Mouse (Mus musculus) neural tube, embryonic 12.5 days (tissue): ENCODE data around the gene Arid5a. TPM values are rescaled to one million over a fixed set of nuclear protein-coding genes. Genes with fewer than 3 reads are reported as not detected.
A peak's percentile ranks its signal among the peaks of the same experiment; 100 is the strongest.

Experiments used
- ATAC-seq: fragments of 200-750 bp; cut with Nextera tagmentation; 2 replicates; pipeline ENCODE4 v1.8.0; 2017; ENCODE audit warnings: low read depth, mild to moderate bottlenecking, moderate TSS enrichment, moderate library complexity; ENCODE audit not compliant: low FRiP score
- H3K27ac ChIP-seq: fragments of 300-500 bp; sonication (generic); 2 replicates; pipeline ENCODE4 v1.5.1; 2016
- H3K27me3 ChIP-seq: fragments of 300-500 bp; sonication (generic); replicated peaks from 2 replicates; pipeline ENCODE4 v1.6.1; 2016; ENCODE audit warnings: mild to moderate bottlenecking
- H3K36me3 ChIP-seq: fragments of 300-500 bp; sonication (generic); 2 replicates; pipeline ENCODE4 v1.6.1; 2016; ENCODE audit warnings: mild to moderate bottlenecking
- H3K4me1 ChIP-seq: fragments of 300-500 bp; sonication (generic); 2 replicates; pipeline ENCODE4 v1.6.1; 2016
- H3K4me2 ChIP-seq: fragments of 300-500 bp; sonication (generic); replicated peaks from 2 replicates; pipeline ENCODE4 v1.6.1; 2016; ENCODE audit warnings: mild to moderate bottlenecking
- H3K4me3 ChIP-seq: fragments of 300-500 bp; sonication (generic); 2 replicates; pipeline ENCODE4 v1.5.1; 2016
- H3K9ac ChIP-seq: fragments of 300-500 bp; sonication (generic); 2 replicates; pipeline ENCODE4 v1.6.1; 2016; ENCODE audit warnings: mild to moderate bottlenecking
- H3K9me3 ChIP-seq: fragments of 300-500 bp; sonication (generic); 2 replicates; pipeline ENCODE4 v1.6.1; 2016; ENCODE audit warnings: mild to moderate bottlenecking
- WGBS: fragments of 180-500 bp; shearing (Covaris S2); methylation state at CpG from one replicate; pipeline ENCODE4 v1.1.7; 2016; 5-methylcytosine and 5-hydroxymethylcytosine counted together
- microRNA-seq: library from miRNA; unstranded; fragments of <30 nt; microRNA quantifications from one replicate; pipeline ENCODE4, GENCODE M21; 2017
- polyA plus RNA-seq: library from polyadenylated mRNA; unstranded; fragments of >200 nt; fragmentation: Nextera tagmentation; extraction: Ambion mirVana; gene quantifications from 2 replicates; pipeline ENCODE4 v1.2.1, GENCODE M21; 2016

Arid5a gene
- polyA plus RNA-seq, 1 experiment from 2014 or later: 5.2 TPM

- Histone ChIP-seq H3K27me3 (no peaks in the 10 kb centered on the region), H3K4me2 (no peak overlapping the region), H3K9ac (no peak overlapping the region), H3K9me3 (no peaks in the 10 kb centered on the region), H3K27ac (no peak overlapping the region), H3K4me1 (no peaks in the 10 kb centered on the region), H3K36me3 (peaks cover 92% of the 10 kb centered on the region), H3K4me3 (no peak overlapping the region)
- ATAC-seq: no peak
- WGBS: 92% methylated on average over 4 of the region's 4 CpGs
Observed at GRCm38 (mm10) chr1:36352351-36352750, 44.8 kb downstream of the Arid5a start.

- peaks cover 71% of the 10 kb centered on the region for H3K36me3 ChIP-seq
- H3K4me1 ChIP-seq: no peaks in the 10 kb centered on the region
- no peak overlapping the region for H3K4me2 ChIP-seq
- H3K9ac ChIP-seq: no peak overlapping the region
- ATAC-seq: no peak
- 93% methylated on average over 5 of the region's 5 CpGs for WGBS
- H3K27me3 ChIP-seq: no peaks in the 10 kb centered on the region
- H3K4me3 ChIP-seq: no peak overlapping the region
- no peak overlapping the region for H3K27ac ChIP-seq
- no peaks in the 10 kb centered on the region for H3K9me3 ChIP-seq
Observed at GRCm38 (mm10) chr1:36356955-36357695, 49.6 kb downstream of the Arid5a start.

GRCm38 (mm10) chr1:36367698-36368097, 60.2 kb downstream of the Arid5a start:
- no peaks in the 10 kb centered on the region for H3K27me3 ChIP-seq
- H3K4me3 ChIP-seq: peak overlapping the region; percentile 95
- H3K4me2 ChIP-seq: peak overlapping the region; percentile 62
- H3K9ac ChIP-seq: peak overlapping the region; percentile 96; the same call in 1 of the 2 replicates
- H3K9me3 ChIP-seq: no peaks in the 10 kb centered on the region
- no peak overlapping the region for H3K27ac ChIP-seq
- 65% methylated on average over 12 of the region's 12 CpGs for whole genome bisulfite sequencing
- H3K36me3 ChIP-seq: peaks cover 21% of the 10 kb centered on the region
- no peak for ATAC-seq
- peaks cover 15% of the 10 kb centered on the region for H3K4me1 ChIP-seq

GRCm38 (mm10) chr1:36368112-36368968, 60.8 kb downstream of the Arid5a start:
- peak overlapping the region; percentile 53; the same call in 1 of the 2 replicates for H3K27ac ChIP-seq
- no peaks in the 10 kb centered on the region for H3K9me3 ChIP-seq
- no peaks in the 10 kb centered on the region for H3K27me3 ChIP-seq
- H3K4me3 ChIP-seq: peak overlapping the region; percentile 95
- WGBS: 8% methylated on average over 41 of the region's 55 CpGs
- ATAC-seq: peak; percentile 89
- H3K4me1 ChIP-seq: peaks cover 15% of the 10 kb centered on the region
- H3K36me3 ChIP-seq: peaks cover 21% of the 10 kb centered on the region
- peak overlapping the region; percentile 96 for H3K9ac ChIP-seq
- H3K4me2 ChIP-seq: peak overlapping the region; percentile 62

GRCm38 (mm10) chr1:36368969-36369645, 61.6 kb downstream of the Arid5a start, which contains the start of gene Kansl3:
Gene Kansl3 (minus strand): TSS chr1:36369181.
- Histone ChIP-seq H3K27ac (peak within 1 kb of the TSS; percentile 53; the same call in 1 of the 2 replicates), H3K4me1 (peaks cover 15% of the 10 kb centered on the region), H3K9ac (peak within 1 kb of the TSS; percentile 96), H3K4me2 (peak within 1 kb of the TSS; percentile 62), H3K9me3 (no peaks in the 10 kb centered on the region), H3K4me3 (peak within 1 kb of the TSS; percentile 95), H3K36me3 (peaks cover 14% of the 10 kb centered on the region), H3K27me3 (no peaks in the 10 kb centered on the region)
- peak; percentile 78 for ATAC-seq
- WGBS: 4% methylated on average over 61 of the region's 61 CpGs

- no peak for ATAC-seq
- no peak overlapping the region for H3K27ac ChIP-seq
- no peaks in the 10 kb centered on the region for H3K9me3 ChIP-seq
- no peak overlapping the region for H3K4me2 ChIP-seq
- no peaks in the 10 kb centered on the region for H3K36me3 ChIP-seq
- no peak overlapping the region for H3K4me3 ChIP-seq
- 85% methylated on average over 6 of the region's 6 CpGs for WGBS
- peaks cover 15% of the 10 kb centered on the region for H3K4me1 ChIP-seq
- no peaks in the 10 kb centered on the region for H3K27me3 ChIP-seq
- no peak overlapping the region for H3K9ac ChIP-seq
Observed at GRCm38 (mm10) chr1:36370918-36371317, 63.4 kb downstream of the Arid5a start.

- no peak within 1 kb of the TSS for H3K4me3 ChIP-seq
- H3K27ac ChIP-seq: no peak within 1 kb of the TSS
- H3K9me3 ChIP-seq: no peaks in the 10 kb centered on the region
- H3K36me3 ChIP-seq: no peaks in the 10 kb centered on the region
- no peak within 1 kb of the TSS for H3K4me2 ChIP-seq
- H3K4me1 ChIP-seq: peaks cover 10% of the 10 kb centered on the region
- ATAC-seq: no peak
- WGBS: 83% methylated on average over 10 of the region's 10 CpGs
- no peaks in the 10 kb centered on the region for H3K27me3 ChIP-seq
- H3K9ac ChIP-seq: no peak within 1 kb of the TSS
Observed at GRCm38 (mm10) chr1:36371934-36372845, 64.7 kb downstream of the Arid5a start, which contains the start of gene Fer1l5. Gene Fer1l5 (plus strand): TSS chr1:36372291.

Small RNA genes within 50 kb of the gene (microRNA-seq; reads per million reads assigned to microRNA genes)
- gene Mir6898: not detected

Other genes with a start within 250 kb of the Arid5a start
- gene Hs6st1, start 239.3 kb upstream of the Arid5a start, polyA plus RNA-seq: 28.1 and 34.4 TPM in 2 replicates
- 53.1 and 54.8 TPM in 2 replicates for gene Uggt1, start 63.0 kb upstream of the Arid5a start, polyA plus RNA-seq
- gene Neurl3, start 33.1 kb upstream of the Arid5a start, polyA plus RNA-seq: 0.51 and 1.2 TPM in 2 replicates
- gene Kansl3, start 61.4 kb downstream of the Arid5a start, polyA plus RNA-seq: 44.0 and 45.3 TPM in 2 replicates
- 1.7 and 2.1 TPM in 2 replicates for gene Fer1l5, start 64.6 kb downstream of the Arid5a start, polyA plus RNA-seq
- 71.2 and 73.2 TPM in 2 replicates for gene Lman2l, start 137.5 kb downstream of the Arid5a start, polyA plus RNA-seq
- 10.1 and 10.6 TPM in 2 replicates for gene Cnnm4, start 163.9 kb downstream of the Arid5a start, polyA plus RNA-seq
- 3.7 and 5.3 TPM in 2 replicates for gene Cnnm3, start 204.1 kb downstream of the Arid5a start, polyA plus RNA-seq
- gene Ankrd23, start 229.2 kb downstream of the Arid5a start, polyA plus RNA-seq: 16.4 and 16.6 TPM in 2 replicates
- 1.0 TPM in 1 of 2 replicates, not detected in the other for gene Gm42417, start 231.7 kb downstream of the Arid5a start, polyA plus RNA-seq
- gene Ankrd39, start 239.7 kb downstream of the Arid5a start, polyA plus RNA-seq: 18.6 and 19.5 TPM in 2 replicates